Mouse (Mus musculus) cortical plate, adult 2 months (tissue): ENCODE data around the gene Tnni1.
A peak's percentile ranks its signal among the peaks of the same experiment; 100 is the strongest.

Experiments
- CTCF ChIP-seq: fragments of 200-500 bp; IDR thresholded peaks from 2 replicates; pipeline ENCODE4 v1.5.1; 2011; ENCODE audit warnings: mild to moderate bottlenecking, control low read depth, low read length; ENCODE audit not compliant: insufficient read depth; ENCODE audit errors: extremely low read depth
- POLR2A ChIP-seq: fragments of 200-500 bp; IDR thresholded peaks from 2 replicates; pipeline ENCODE4 v1.6.1; 2011; ENCODE audit warnings: mild to moderate bottlenecking, low read length, control low read depth; ENCODE audit not compliant: insufficient read depth; ENCODE audit errors: extremely low read depth

DNA sequence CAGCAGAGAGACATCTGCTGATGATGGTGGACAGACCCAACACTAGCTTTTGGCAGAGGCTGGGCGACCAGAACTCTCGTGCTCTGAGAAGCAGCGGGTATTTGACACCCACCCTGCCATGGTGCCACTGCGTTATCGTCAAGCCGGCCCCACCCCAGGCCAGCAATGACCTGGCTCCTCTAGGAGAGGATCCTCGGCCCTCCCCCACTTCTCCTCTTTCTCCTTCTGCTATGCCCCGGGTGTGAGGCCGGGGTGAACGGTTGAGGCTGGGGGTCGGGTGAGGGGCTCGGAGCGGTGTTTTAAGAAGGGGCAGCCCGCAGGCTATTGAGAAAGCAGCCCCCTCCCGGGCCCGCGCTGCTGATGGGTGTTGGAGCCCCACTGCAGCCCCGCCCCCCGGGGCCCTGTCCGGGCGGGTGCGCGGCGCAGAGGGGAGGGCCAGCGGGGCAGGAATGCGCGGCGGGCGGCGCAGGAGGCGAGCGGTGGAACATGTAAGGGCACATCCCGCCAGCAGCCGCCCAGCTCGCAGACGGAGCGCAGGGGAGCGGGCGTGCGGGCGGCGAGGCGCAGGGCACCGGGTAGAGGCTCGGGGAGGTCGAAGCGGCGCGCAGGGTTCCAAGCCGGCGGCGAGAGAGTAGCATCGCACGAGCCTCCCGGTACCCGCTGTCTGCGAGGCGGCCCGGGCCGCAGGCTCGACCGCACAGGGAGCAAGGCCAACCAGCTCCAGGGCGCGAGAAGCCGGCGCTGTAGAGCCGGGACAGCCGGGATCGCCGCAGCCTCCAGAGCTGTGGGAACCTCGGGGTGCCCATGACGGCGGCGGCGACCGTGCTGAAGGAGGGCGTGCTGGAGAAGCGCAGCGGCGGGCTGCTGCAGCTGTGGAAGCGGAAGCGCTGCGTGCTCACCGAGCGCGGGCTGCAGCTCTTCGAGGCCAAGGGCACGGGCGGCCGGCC is 13.3 kb upstream of the Tnni1 start, which contains the start of gene Phlda3:
- TF ChIP-seq CTCF = no peak
- peak; percentile 45; the same call in 1 of the 2 replicates for TF ChIP-seq POLR2A
